Mouse (Mus musculus) limb, embryonic 13.5 days (tissue): Measurements from ENCODE around the gene Ebi3. TPM values are rescaled to one million over a fixed set of nuclear protein-coding genes. Genes with fewer than 3 reads are reported as not detected.

Experiments
- ATAC-seq: fragments of 200-750 bp; cut with Nextera tagmentation; 2 replicates; pipeline ENCODE4 v1.8.0; 2017; ENCODE audit warnings: low read depth, moderate number of reproducible peaks, moderate TSS enrichment; ENCODE audit not compliant: low FRiP score
- H3K27ac ChIP-seq: fragments of 300-500 bp; sonication (generic); 2 replicates; pipeline ENCODE4 v1.5.1; 2015; ENCODE audit warnings: inconsistent platforms, mild to moderate bottlenecking, moderate library complexity
- H3K27me3 ChIP-seq: fragments of 300-500 bp; sonication (generic); 2 replicates; pipeline ENCODE4 v1.6.1; 2015; ENCODE audit warnings: mild to moderate bottlenecking, inconsistent platforms
- H3K36me3 ChIP-seq: fragments of 300-500 bp; sonication (generic); 2 replicates; pipeline ENCODE4 v1.6.1; 2015; ENCODE audit warnings: inconsistent platforms, mild to moderate bottlenecking, moderate library complexity
- H3K4me1 ChIP-seq: fragments of 300-500 bp; sonication (generic); 2 replicates; pipeline ENCODE4 v1.6.1; 2015; ENCODE audit warnings: inconsistent platforms
- H3K4me2 ChIP-seq: fragments of 300-500 bp; sonication (generic); replicated peaks from 2 replicates; pipeline ENCODE4 v1.6.1; 2015; ENCODE audit warnings: inconsistent platforms, mild to moderate bottlenecking, moderate library complexity
- H3K4me3 ChIP-seq: fragments of 300-500 bp; sonication (generic); 2 replicates; pipeline ENCODE4 v1.5.1; 2015; ENCODE audit warnings: moderate library complexity, mild to moderate bottlenecking, inconsistent platforms
- H3K9ac ChIP-seq: fragments of 300-500 bp; sonication (generic); 2 replicates; pipeline ENCODE4 v1.6.1; 2015; ENCODE audit warnings: mild to moderate bottlenecking, inconsistent platforms
- H3K9me3 ChIP-seq: fragments of 300-500 bp; sonication (generic); 2 replicates; pipeline ENCODE4 v1.6.1; 2016; ENCODE audit warnings: inconsistent platforms
- WGBS: fragments of 180-500 bp; shearing (Covaris S2); methylation state at CpG from one replicate; pipeline ENCODE4 v1.1.7; 2015; 5-methylcytosine and 5-hydroxymethylcytosine counted together
- polyA plus RNA-seq: library from polyadenylated mRNA; unstranded; fragments of >200 nt; fragmentation: Nextera tagmentation; extraction: Ambion mirVana; gene quantifications from 2 replicates; pipeline ENCODE4 v1.2.1, GENCODE M21; 2015

Gene Ebi3
- polyA plus RNA-seq, 1 experiment from 2014 or later = 1.3 TPM

DNA sequence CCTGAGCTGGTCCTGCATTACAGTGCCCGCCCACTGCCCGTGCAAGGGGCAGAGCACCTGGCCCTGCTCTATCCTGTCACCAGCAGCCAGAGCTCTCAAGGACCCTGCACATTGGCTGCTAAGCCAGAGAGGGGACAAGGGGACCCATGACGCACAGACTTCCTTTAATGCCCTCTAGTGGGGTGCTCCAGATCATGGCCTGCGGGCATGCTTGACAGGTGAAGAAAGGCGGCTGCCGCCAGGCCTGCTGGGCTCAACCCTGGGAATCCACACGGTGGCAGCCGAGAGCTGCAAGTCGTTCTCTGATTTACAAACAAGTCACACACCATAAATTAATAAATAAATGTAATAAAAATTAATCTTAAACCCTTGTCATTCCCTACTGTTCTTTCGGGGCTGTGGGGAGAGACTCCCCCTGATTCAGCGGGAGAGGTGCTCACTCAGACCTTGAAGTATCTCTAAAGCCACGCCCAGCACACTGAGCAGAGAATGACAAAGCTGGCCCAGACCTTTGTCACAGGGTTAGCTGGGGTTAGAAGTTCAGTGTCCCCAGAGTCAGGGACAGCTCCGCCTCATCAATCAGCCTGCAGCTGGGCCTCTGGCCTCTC is 23.9 kb downstream of the Ebi3 start:
- no peak overlapping the region for H3K27ac ChIP-seq
- peak; percentile 25; the same call in 1 of the 2 replicates for ATAC-seq
- WGBS = 18% methylated on average over 13 of the region's 13 CpGs

DNA sequence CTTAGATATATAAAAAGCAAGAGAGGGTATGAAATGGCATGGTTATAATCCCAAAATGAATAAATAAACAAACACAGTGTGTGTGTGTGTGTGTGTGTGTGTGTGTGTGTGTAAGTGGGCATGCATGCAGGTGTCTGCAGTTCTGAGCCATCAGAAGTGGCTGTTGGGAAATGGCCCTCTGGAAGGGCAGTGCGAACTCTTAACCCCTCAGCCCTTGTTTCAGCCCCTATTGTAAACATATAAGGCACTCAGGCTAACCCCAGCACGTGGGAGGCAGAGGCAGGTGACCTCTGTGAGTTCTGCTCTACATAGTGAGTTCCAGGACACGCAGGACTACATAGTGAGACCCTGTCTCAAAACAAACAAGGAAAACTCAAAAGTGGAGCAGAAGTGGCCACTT is 24.9 kb downstream of the Ebi3 start:
- H3K4me3 ChIP-seq = no peak overlapping the region
- H3K27me3 ChIP-seq = no peaks in the 10 kb centered on the region
- WGBS = 42% methylated on average over 3 of the region's 3 CpGs
- ATAC-seq = no peak
- H3K4me2 ChIP-seq = no peak overlapping the region
- peaks cover 21% of the 10 kb centered on the region for H3K36me3 ChIP-seq
- no peaks in the 10 kb centered on the region for H3K9me3 ChIP-seq
- H3K9ac ChIP-seq = no peak overlapping the region
- H3K27ac ChIP-seq = no peak overlapping the region
- H3K4me1 ChIP-seq = 0 out of 2 replicates have a peak, but pooled peaks cover 6% of the 10 kb centered on the region

More for the DNA sequence above, 23.9 kb downstream of the Ebi3 start:
- peaks cover 21% of the 10 kb centered on the region for H3K36me3 ChIP-seq
- H3K4me1 ChIP-seq = peaks cover 9% of the 10 kb centered on the region
- 0 out of 2 replicates have a peak, but pooled peaks cover 5% of the 10 kb centered on the region for H3K27me3 ChIP-seq
- H3K4me2 ChIP-seq = no peak overlapping the region
- H3K9ac ChIP-seq = 0 out of 2 replicates have a peak overlapping the region, but pooled peaks have one; percentile 25
- no peaks in the 10 kb centered on the region for H3K9me3 ChIP-seq
- H3K4me3 ChIP-seq = no peak overlapping the region

GRCm38 (mm10) chr17:55986030-55986961 is 33.9 kb downstream of the Ebi3 start, which contains the start of gene Fsd1:
Gene Fsd1, plus strand, starts transcription at chr17:55986509.
- Histone ChIP-seq H3K4me3 (peak within 1 kb of the TSS; percentile 68), H3K4me2 (peak within 1 kb of the TSS; percentile 88), H3K36me3 (peaks cover 11% of the 10 kb centered on the region; the same call in 1 of the 2 replicates), H3K27ac (no peak within 1 kb of the TSS), H3K9me3 (no peaks in the 10 kb centered on the region), H3K27me3 (no peaks in the 10 kb centered on the region), H3K9ac (peak within 1 kb of the TSS; percentile 79), H3K4me1 (peaks cover 6% of the 10 kb centered on the region)
- ATAC-seq = peak; percentile 74
- WGBS = 10% methylated on average over 35 of the region's 35 CpGs

DNA sequence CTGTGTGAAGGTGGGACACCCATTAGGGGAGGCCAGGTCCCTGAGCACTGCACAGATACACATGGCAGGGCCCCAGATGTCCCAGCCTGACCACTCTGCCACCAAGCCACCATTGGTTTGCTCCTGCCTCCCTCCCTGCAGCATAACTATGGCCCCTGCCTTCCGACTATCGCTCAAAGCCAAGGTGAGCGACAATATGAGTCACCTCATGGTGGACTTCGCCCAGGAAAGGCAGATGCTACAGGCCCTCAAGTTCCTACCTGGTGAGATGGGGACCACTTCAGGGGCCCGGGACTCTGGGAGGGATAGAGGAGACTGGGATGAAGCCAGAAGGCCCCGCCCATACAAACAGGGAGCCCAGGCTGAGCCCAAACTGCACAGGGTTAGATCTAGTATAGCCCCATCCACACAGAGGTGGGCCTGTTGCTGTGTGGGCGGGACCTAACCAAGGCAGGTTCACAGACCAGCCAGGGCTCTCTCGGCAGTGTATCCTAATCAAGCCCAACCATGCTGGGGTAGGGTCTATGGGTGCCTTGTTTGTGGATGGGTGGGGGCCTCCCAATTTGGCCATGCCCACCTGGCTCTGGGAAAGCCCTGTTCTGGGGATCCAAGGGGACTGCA is 37.9 kb downstream of the Ebi3 start:
- ATAC-seq = no peak
- peaks cover 42% of the 10 kb centered on the region for H3K36me3 ChIP-seq
- H3K4me3 ChIP-seq = no peak overlapping the region
- no peaks in the 10 kb centered on the region for H3K9me3 ChIP-seq
- H3K27ac ChIP-seq = no peak overlapping the region
- no peaks in the 10 kb centered on the region for H3K27me3 ChIP-seq
- H3K4me1 ChIP-seq = peaks cover 6% of the 10 kb centered on the region
- 87% methylated on average over 8 of the region's 8 CpGs for WGBS
- no peak overlapping the region for H3K4me2 ChIP-seq
- no peak overlapping the region for H3K9ac ChIP-seq

- no peak for ATAC-seq
- WGBS = 90% methylated on average over 15 of the region's 15 CpGs
- Histone ChIP-seq H3K4me2 (no peak overlapping the region), H3K9ac (no peak overlapping the region), H3K27ac (no peak overlapping the region), H3K4me1 (no peaks in the 10 kb centered on the region; the same call in 1 of the 2 replicates), H3K4me3 (no peak overlapping the region), H3K9me3 (no peaks in the 10 kb centered on the region), H3K36me3 (peaks cover 51% of the 10 kb centered on the region), H3K27me3 (peaks cover 21% of the 10 kb centered on the region)
These were observed 43.6 kb downstream of the Ebi3 start for GRCm38 (mm10) chr17:55996007-55996406.

DNA sequence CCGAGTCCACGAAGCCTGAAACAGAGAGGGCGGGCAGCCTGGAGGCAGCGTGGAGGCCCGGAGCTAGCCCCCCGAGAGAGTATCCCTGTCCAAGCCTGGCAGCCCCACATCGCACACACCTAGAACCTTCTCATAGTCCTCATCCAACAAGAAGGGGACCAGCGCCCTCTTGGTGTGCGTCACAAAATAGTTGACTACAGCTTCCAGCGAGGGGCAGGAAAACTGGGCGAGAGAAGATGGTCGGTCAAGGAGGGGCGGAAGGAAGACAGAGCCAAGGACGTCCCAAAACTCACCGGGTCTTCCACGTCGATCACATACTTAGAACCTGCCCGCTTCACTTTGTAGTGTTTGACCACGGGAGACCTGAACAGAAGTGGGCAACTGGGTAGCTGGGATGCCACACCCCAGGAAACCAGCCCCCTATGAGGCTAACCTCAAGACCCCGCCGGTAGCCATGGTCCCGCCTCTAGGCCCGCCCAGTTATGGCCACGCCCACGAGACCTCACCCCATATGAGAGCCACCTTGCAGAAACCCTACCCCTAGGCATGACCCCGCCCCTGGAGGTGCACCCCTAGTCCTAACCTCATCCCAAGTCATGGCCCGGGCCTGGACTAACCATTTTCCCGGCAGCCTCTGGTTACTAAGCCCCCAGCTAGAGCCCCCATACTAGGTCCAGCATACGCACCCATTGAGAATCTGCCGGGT is 47.5 kb downstream of the Ebi3 start:
- H3K4me3 ChIP-seq = peak overlapping the region; percentile 18
- H3K4me2 ChIP-seq = peak overlapping the region; percentile 39
- H3K9ac ChIP-seq = no peak overlapping the region; the same call in 1 of the 2 replicates
- WGBS = 5% methylated on average over 30 of the region's 30 CpGs
- peaks cover 20% of the 10 kb centered on the region for H3K36me3 ChIP-seq
- H3K9me3 ChIP-seq = no peaks in the 10 kb centered on the region
- H3K27ac ChIP-seq = no peak overlapping the region
- peak; percentile 29; the same call in 1 of the 2 replicates for ATAC-seq
- H3K27me3 ChIP-seq = peaks cover 37% of the 10 kb centered on the region
- H3K4me1 ChIP-seq = no peaks in the 10 kb centered on the region; the same call in 1 of the 2 replicates

- H3K27me3 ChIP-seq = peaks cover 42% of the 10 kb centered on the region
- no peak overlapping the region for H3K9ac ChIP-seq
- no peak overlapping the region for H3K4me2 ChIP-seq
- no peak overlapping the region for H3K4me3 ChIP-seq
- no peaks in the 10 kb centered on the region for H3K9me3 ChIP-seq
- 89% methylated on average over 3 of the region's 3 CpGs for WGBS
- ATAC-seq = no peak
- H3K36me3 ChIP-seq = peaks cover 1% of the 10 kb centered on the region; the same call in 1 of the 2 replicates
- H3K27ac ChIP-seq = no peak overlapping the region
- H3K4me1 ChIP-seq = peaks cover 9% of the 10 kb centered on the region
These were observed 50.6 kb downstream of the Ebi3 start for GRCm38 (mm10) chr17:56003000-56003399.

DNA sequence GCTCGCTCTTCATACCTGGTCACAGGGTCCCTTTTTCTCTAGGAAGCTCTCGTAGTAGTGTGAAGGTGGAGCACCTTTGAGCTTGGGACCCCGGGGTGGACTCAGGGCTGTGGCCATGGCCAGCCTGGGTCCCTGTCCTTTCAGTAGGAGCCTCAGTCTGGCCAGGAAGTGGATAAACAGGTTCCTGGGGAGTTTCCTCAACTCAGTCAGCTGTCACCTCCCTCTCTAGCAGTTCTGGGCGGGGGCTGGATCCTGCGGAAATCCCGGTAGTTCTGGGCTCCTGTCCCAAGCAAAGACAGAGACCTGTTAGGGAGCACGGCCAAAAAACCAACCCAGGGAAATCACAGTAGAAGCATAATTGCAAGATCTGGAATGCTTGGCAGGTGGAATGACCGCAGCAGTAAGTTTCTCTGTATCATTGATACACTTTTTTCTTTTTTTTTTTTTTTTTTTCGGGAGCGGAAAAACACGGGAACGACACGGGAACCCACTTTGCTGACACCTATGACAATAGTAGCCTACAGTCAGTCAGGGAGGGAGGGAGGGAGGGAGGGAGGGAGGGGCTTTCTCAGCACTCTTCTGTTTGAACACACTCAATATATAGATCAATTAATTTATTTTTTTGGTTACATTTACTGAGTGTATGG is 53.1 kb downstream of the Ebi3 start, which contains the start of the genes Stap2 and Mpnd:
Gene Stap2 (minus strand): TSS at position 170 of the 647 bp plus-strand sequence.
Gene Mpnd (plus strand): TSS at position 297 of the 647 bp plus-strand sequence.
- Histone ChIP-seq H3K27me3 (peaks cover 25% of the 10 kb centered on the region), H3K27ac (no peak within 1 kb of the TSS), H3K4me2 (peak within 1 kb of the TSS; percentile 21), H3K9me3 (no peaks in the 10 kb centered on the region), H3K4me1 (peaks cover 18% of the 10 kb centered on the region), H3K4me3 (peak within 1 kb of the TSS; percentile 11; the same call in 1 of the 2 replicates), H3K9ac (no peak within 1 kb of the TSS), H3K36me3 (no peaks in the 10 kb centered on the region; the same call in 1 of the 2 replicates)
- 35% methylated on average over 13 of the region's 13 CpGs for WGBS
- no peak for ATAC-seq
